Mouse (Mus musculus) E14TG2a.4 (cell line): ENCODE results near the gene Eps15.

Experiments used
- CTCF ChIP-seq: conservative IDR thresholded peaks from 2 replicates; pipeline ENCODE4 v1.5.1; 2014; ENCODE audit warnings: low read length
- NANOG ChIP-seq: IDR thresholded peaks from 2 replicates; pipeline ENCODE4 v1.6.1; 2014; ENCODE audit warnings: borderline replicate concordance, low read length, mixed read lengths

GRCm38 (mm10) chr4:109430854-109431253 is 150.8 kb downstream of the Eps15 start:
- TF ChIP-seq CTCF (peak; percentile 51), NANOG (no peak)
